Mouse (Mus musculus) forebrain, embryonic 10.5 days (tissue): Measurements from ENCODE around the gene Stmn1. TPM values are rescaled to one million over a fixed set of nuclear protein-coding genes. Genes with fewer than 3 reads are reported as not detected.

ENCODE experiments used
- DNase-seq: peaks from one replicate; pipeline ENCODE4 v3.0.0-alpha.2; 2017; ENCODE audit warnings: low spot score; ENCODE audit errors: extremely low spot score
- H3K27ac ChIP-seq: fragments of 300-500 bp; sonication (generic); 2 replicates; pipeline ENCODE4 v1.5.1; 2016; ENCODE audit warnings: mild to moderate bottlenecking
- H3K27me3 ChIP-seq: fragments of 300-500 bp; sonication (generic); 2 replicates; pipeline ENCODE4 v1.6.1; 2016; ENCODE audit warnings: mild to moderate bottlenecking; ENCODE audit not compliant: poor library complexity, severe bottlenecking
- H3K36me3 ChIP-seq: fragments of 300-500 bp; sonication (generic); replicated peaks from 2 replicates; pipeline ENCODE4 v1.6.1; 2016; ENCODE audit warnings: mild to moderate bottlenecking, moderate library complexity
- H3K4me1 ChIP-seq: fragments of 300-500 bp; sonication (generic); 2 replicates; pipeline ENCODE4 v1.6.1; 2016
- H3K4me3 ChIP-seq: fragments of 300-500 bp; sonication (generic); 2 replicates; pipeline ENCODE4 v1.5.1; 2016; ENCODE audit warnings: mild to moderate bottlenecking, moderate library complexity
- H3K9me3 ChIP-seq: fragments of 300-500 bp; sonication (generic); 2 replicates; pipeline ENCODE4 v1.6.1; 2016; ENCODE audit warnings: mild to moderate bottlenecking, moderate library complexity
- WGBS: fragments of 180-500 bp; shearing (Covaris S2); methylation state at CpG from one replicate; pipeline ENCODE4 v1.1.7; 2016; 5-methylcytosine and 5-hydroxymethylcytosine counted together
- microRNA-seq: library from miRNA; unstranded; fragments of <30 nt; microRNA quantifications from one replicate; pipeline ENCODE4, GENCODE M21; 2017
- polyA plus RNA-seq: library from polyadenylated mRNA; unstranded; fragments of >200 nt; fragmentation: Nextera tagmentation; extraction: Ambion mirVana; gene quantifications from 2 replicates; pipeline ENCODE4 v1.2.1, GENCODE M21; 2016

Stmn1 gene
- polyA plus RNA-seq, 1 experiment from 2014 or later: 2,174 TPM

DNA sequence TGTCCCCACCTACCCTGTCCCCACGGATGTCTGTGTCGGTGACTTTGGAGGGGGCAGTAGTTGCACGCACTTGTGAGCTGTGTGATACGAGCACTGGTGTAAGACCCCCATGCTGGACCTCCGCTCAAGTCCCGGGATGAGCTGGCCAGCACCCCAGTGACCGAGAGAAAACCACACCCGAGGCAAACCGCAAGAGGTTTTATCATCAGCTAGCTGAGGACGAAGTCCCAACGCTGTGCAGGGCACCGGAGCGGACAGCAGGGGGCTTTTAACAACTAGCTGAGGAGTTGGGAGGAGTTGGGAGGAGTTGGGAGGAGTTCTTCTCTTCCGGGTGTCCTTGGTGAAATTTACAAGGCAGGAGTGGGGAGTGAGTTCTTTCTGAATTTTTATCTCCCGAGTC is 44.7 kb downstream of the Stmn1 start:
- Histone ChIP-seq H3K4me1 (peaks cover 46% of the 10 kb centered on the region), H3K36me3 (peaks cover 33% of the 10 kb centered on the region), H3K9me3 (no peaks in the 10 kb centered on the region), H3K27ac (peak overlapping the region; percentile 60; the same call in 1 of the 2 replicates), H3K27me3 (no peaks in the 10 kb centered on the region), H3K4me3 (peak overlapping the region; percentile 81)
- peak; percentile 50 for DNase-seq
- 41% methylated on average over 15 of the region's 15 CpGs for WGBS

DNA sequence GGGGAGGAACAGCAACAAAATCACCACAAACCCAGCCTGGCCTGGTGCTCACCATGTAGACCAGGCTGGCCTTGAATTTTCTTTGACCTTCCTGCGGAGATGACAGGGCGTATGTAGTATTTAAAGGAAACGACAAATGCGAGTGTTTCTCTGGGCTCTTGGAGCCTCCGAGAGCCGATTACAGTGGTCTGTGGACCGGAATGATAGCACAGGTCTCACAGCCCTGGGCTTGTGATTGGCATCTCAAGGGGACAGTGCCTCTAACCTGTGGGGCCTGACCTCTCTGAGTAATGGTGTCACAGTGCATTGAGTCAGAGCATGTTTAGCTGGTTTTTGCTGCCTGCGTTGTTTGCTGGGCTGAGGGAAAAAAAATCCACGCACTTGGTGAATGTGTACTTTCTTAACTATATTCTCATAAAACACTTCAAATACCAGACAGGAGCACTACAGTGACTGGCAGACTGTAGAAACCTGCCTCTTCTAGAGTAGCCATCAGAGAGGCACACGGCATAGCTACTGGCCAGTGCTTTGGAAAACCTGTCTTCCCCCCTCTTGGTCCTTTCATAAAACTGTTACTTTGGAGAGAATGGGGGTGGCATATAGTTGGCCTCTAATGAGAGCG is 46.3 kb downstream of the Stmn1 start:
- Histone ChIP-seq H3K9me3 (no peaks in the 10 kb centered on the region), H3K4me1 (peaks cover 47% of the 10 kb centered on the region), H3K36me3 (peaks cover 47% of the 10 kb centered on the region), H3K27me3 (no peaks in the 10 kb centered on the region), H3K27ac (no peak overlapping the region), H3K4me3 (no peak overlapping the region)
- no peak for DNase-seq
- 90% methylated on average over 11 of the region's 11 CpGs for WGBS

DNA sequence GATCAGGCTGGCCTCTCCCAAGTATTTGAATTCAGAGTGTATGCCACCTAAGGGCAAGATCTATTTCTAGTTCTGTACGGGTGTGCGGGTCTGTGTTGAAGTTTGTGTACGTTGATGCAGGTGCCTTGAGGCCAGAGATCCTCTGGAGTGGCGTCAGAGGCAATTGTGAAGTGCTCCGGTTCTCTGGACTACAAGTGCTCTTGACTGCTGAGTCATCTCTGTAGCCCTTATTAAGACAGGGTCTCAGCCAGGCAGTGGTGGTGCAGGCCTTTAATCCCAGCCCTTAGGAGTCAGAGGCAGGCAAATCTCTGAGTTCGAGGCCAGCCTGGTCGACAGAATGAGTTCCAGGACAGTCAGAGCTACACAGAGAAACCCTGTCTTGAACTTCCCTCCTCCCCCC is 47.5 kb downstream of the Stmn1 start:
- WGBS: 80% methylated on average over 7 of the region's 7 CpGs
- Histone ChIP-seq H3K4me3 (no peak overlapping the region), H3K27me3 (no peaks in the 10 kb centered on the region), H3K4me1 (peaks cover 47% of the 10 kb centered on the region), H3K27ac (no peak overlapping the region), H3K36me3 (peaks cover 58% of the 10 kb centered on the region), H3K9me3 (no peaks in the 10 kb centered on the region)
- no peak for DNase-seq

DNA sequence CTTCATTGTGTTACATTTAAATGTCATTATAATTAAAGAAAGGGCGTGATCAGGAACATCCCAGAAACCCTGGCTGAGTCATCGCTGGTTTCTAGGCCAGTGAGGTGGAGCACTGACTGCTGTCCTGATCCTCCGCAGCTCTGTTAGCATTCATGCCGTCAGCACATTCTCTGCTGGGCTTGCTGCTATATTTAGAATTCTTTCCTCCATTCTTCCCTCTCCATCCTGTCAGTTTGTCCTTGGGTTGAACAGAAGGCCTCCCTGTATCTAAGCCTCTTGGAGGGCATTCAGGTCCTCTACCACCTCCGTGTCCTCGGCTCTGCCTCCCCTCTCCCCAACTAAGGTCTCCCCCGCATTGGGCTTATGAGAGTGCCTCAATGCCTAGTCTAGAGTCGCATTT is 48.9 kb downstream of the Stmn1 start:
- H3K36me3 ChIP-seq: peaks cover 72% of the 10 kb centered on the region
- no peaks in the 10 kb centered on the region for H3K9me3 ChIP-seq
- no peak for DNase-seq
- 85% methylated on average over 8 of the region's 8 CpGs for WGBS
- H3K27ac ChIP-seq: no peak overlapping the region
- no peak overlapping the region for H3K4me3 ChIP-seq
- no peaks in the 10 kb centered on the region for H3K27me3 ChIP-seq
- peaks cover 36% of the 10 kb centered on the region for H3K4me1 ChIP-seq

DNA sequence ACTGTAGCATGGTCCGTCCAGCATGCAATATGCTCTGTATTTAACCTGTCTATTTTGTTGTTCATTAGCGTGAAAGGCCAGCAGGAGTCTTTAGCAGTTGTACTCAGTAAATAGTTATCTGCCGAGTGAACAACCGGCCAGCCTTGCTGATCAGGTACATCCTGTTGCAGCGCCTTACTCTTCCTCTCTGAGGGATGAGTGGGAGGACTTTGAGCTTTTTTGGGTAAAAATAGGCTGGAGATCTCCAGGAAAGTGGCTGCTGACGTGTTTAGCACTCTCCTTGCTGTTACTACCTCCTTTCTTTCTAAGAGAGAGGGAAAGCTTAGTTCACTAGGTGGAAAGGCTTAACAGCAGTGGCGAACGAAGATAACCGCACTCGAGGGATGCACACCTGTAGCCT is 49.6 kb downstream of the Stmn1 start:
- no peak overlapping the region for H3K4me3 ChIP-seq
- H3K27ac ChIP-seq: no peak overlapping the region
- H3K4me1 ChIP-seq: peaks cover 29% of the 10 kb centered on the region
- H3K27me3 ChIP-seq: no peaks in the 10 kb centered on the region
- H3K36me3 ChIP-seq: peaks cover 76% of the 10 kb centered on the region
- DNase-seq: no peak
- WGBS: 91% methylated on average over 10 of the region's 10 CpGs
- no peaks in the 10 kb centered on the region for H3K9me3 ChIP-seq

DNA sequence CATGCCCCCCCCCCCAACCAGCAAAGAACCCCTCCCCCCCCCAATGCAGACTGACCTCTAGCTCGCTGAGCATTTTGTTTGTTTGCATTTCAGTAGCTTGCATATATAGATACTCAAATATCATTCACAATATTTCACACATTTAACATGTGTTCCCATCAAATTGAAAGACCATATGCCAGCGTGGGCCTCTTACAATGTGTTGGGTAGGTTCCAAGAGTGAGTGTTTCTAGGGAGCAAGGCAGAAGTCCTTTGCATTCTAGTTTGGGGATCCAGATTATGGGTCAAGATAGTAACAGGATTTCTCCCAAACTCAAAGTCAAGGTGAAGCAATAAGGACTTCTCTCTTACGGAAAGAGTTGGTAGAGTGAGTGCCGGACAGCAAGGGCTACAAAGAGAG is 50.4 kb downstream of the Stmn1 start:
- no peak overlapping the region for H3K27ac ChIP-seq
- DNase-seq: no peak
- H3K36me3 ChIP-seq: peaks cover 79% of the 10 kb centered on the region
- 90% methylated on average over 4 of the region's 4 CpGs for WGBS
- H3K9me3 ChIP-seq: no peaks in the 10 kb centered on the region
- no peaks in the 10 kb centered on the region for H3K27me3 ChIP-seq
- H3K4me3 ChIP-seq: no peak overlapping the region
- peaks cover 21% of the 10 kb centered on the region for H3K4me1 ChIP-seq

DNA sequence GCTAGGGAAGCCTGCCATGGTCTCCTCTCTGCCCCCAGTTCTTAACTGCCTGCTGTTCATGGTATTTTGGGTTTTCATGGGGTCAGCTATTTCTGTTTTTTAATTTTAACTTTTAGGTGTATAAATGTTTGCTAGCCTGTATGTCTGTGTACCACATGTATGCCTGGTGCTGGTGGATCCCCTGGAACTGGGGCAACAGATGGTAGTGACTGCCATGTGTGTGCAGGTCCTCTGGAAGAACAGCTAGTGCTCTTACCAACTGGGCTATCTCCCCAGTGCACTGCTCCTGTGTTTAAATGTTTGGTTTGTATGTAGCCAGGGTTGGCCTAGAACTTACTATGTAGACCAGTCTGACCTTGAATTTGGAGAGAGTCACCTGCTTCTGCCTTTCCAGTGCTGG is 51.2 kb downstream of the Stmn1 start:
- Histone ChIP-seq H3K4me1 (peaks cover 13% of the 10 kb centered on the region; the same call in 1 of the 2 replicates), H3K9me3 (no peaks in the 10 kb centered on the region), H3K36me3 (peaks cover 80% of the 10 kb centered on the region), H3K4me3 (no peak overlapping the region), H3K27me3 (no peaks in the 10 kb centered on the region), H3K27ac (no peak overlapping the region)
- no peak for DNase-seq

Small RNAs within 50 kb of the gene (microRNA-seq; reads per million reads assigned to microRNA genes)
- 2.1 reads per million for gene Gm23634

Other genes with a start within 250 kb of the Stmn1 start
- gene Catsper4, start 240.9 kb upstream of the Stmn1 start, polyA plus RNA-seq: not detected in 2 replicates
- 0.97 and 1.1 TPM in 2 replicates for gene Cnksr1, start 229.9 kb upstream of the Stmn1 start, polyA plus RNA-seq
- 0.72 and 0.90 TPM in 2 replicates for gene E130218I03Rik, start 224.7 kb upstream of the Stmn1 start, polyA plus RNA-seq
- gene Zfp593, start 222.7 kb upstream of the Stmn1 start, polyA plus RNA-seq: 20.7 and 22.7 TPM in 2 replicates
- gene Gm30191, start 221.4 kb upstream of the Stmn1 start, polyA plus RNA-seq: 0.24 TPM in 1 of 2 replicates, not detected in the other
- gene Grrp1, start 214.2 kb upstream of the Stmn1 start, polyA plus RNA-seq: 8.3 and 8.4 TPM in 2 replicates
- gene Pdik1l, start 180.4 kb upstream of the Stmn1 start, polyA plus RNA-seq: 21.7 and 22.0 TPM in 2 replicates
- 0.22 and 0.84 TPM in 2 replicates for gene Trim63, start 153.2 kb upstream of the Stmn1 start, polyA plus RNA-seq
- gene Slc30a2, start 125.1 kb upstream of the Stmn1 start, polyA plus RNA-seq: not detected in 2 replicates
- 0.22 and 0.27 TPM in 2 replicates for gene Extl1, start 84.5 kb upstream of the Stmn1 start, polyA plus RNA-seq
- gene Pafah2, start 72.0 kb upstream of the Stmn1 start, polyA plus RNA-seq: 6.3 and 6.4 TPM in 2 replicates
- gene Paqr7, start 28.4 kb downstream of the Stmn1 start, polyA plus RNA-seq: 2.7 and 3.1 TPM in 2 replicates
- gene Aunip, start 42.7 kb downstream of the Stmn1 start, polyA plus RNA-seq: 30.3 and 32.8 TPM in 2 replicates
- gene Mtfr1l, start 67.1 kb downstream of the Stmn1 start, polyA plus RNA-seq: 113 and 115 TPM in 2 replicates
- gene Selenon, start 83.8 kb downstream of the Stmn1 start, polyA plus RNA-seq: 8.3 and 9.3 TPM in 2 replicates
- 2.3 and 2.8 TPM in 2 replicates for gene Man1c1, start 236.0 kb downstream of the Stmn1 start, polyA plus RNA-seq